Mouse (Mus musculus): ENCODE results near the gene Oosp3. TPM values are rescaled to one million over a fixed set of nuclear protein-coding genes. Genes with fewer than 3 reads are reported as not detected.

Gene Oosp3
- polyA plus RNA-seq (2012; fragmentation: generic; extraction: Trizol), result not detected
- long read RNA-seq, experiment 1, result 0 reads
- long read RNA-seq, experiment 2, result 0 reads

DNA sequence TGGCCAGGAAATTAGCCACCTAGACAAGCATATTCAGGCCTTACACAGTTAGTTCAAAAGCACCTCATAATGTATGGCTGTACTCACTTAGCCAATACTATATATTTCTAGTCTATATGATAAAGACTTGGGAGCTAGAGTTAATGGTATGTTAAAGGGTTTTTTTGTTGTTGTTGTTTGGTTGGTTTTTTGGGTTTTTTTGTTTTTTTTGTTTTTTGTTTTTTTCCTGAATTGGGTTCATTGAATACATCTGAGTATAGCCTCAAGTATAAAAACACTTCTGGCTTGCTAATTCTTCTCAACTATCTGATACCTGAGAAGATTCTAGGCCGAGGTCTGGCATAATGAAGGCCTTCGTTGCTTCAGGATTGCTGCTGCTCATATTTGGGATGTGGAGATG is at the start of gene Oosp3:
Gene Oosp3, plus strand, starts transcription at position 301 of the 400 bp plus-strand sequence.
- no peaks in the 10 kb centered on the region for H3K36me3 ChIP-seq (ENCODE audit: control insufficient read depth, insufficient read depth)
- H3K79me2 ChIP-seq (ENCODE audit: control insufficient read depth, insufficient read depth), result no peaks in the 10 kb centered on the region
- no peak within 1 kb of the TSS for H3K4me3 ChIP-seq (ENCODE audit: insufficient read depth, poor library complexity, severe bottlenecking)
- no peak for TF ChIP-seq USF1 (IDR thresholded peaks at IDR 0.05; ENCODE audit: low read depth)
- no peak for TF ChIP-seq MYOG (IDR thresholded peaks at IDR 0.05; ENCODE audit: control insufficient read depth, extremely low read depth, insufficient read length)
- TF ChIP-seq MAX (IDR thresholded peaks at IDR 0.05), result no peak
- no peak within 1 kb of the TSS for H3ac ChIP-seq (ENCODE audit: control insufficient read depth, insufficient read length, low read depth)
- H3K27me3 ChIP-seq (ENCODE audit: control insufficient read depth, insufficient read depth, insufficient read length), result no peaks in the 10 kb centered on the region
- H3K79me3 ChIP-seq (ENCODE audit: low read depth), result no peaks in the 10 kb centered on the region

DNA sequence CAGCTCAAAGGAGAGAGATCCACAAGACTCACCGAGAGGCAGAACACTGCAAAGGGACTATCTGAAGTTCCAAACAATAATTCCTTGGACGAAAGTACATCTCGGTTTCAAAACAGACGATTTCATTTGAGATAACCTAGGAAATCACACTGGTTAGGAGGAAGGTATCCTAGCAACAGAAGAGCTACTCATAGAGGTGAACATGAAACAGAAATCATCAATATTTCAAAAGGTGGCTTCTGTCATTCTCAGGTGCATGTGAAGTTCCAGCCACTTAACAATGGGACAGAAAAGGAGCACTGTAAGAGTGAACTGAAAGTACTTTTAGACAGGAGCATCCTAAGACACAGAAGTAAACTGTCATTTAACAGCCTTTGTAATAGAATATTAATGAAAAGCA is 47.3 kb upstream of the Oosp3 start:
- Histone ChIP-seq H3K4me3 (ENCODE audit: insufficient read depth, poor library complexity, severe bottlenecking) (no peak overlapping the region), H3K79me2 (ENCODE audit: control insufficient read depth, insufficient read depth) (no peaks in the 10 kb centered on the region), H3K27me3 (ENCODE audit: control insufficient read depth, insufficient read depth, insufficient read length) (no peaks in the 10 kb centered on the region), H3K79me3 (ENCODE audit: low read depth) (no peaks in the 10 kb centered on the region), H3ac (ENCODE audit: control insufficient read depth, insufficient read length, low read depth) (no peak overlapping the region), H3K36me3 (ENCODE audit: control insufficient read depth, insufficient read depth) (no peaks in the 10 kb centered on the region)
- no peak for TF ChIP-seq USF1 (IDR thresholded peaks at IDR 0.05; ENCODE audit: low read depth)
- TF ChIP-seq MAX (IDR thresholded peaks at IDR 0.05), result no peak
- TF ChIP-seq CTCF (IDR thresholded peaks at IDR 0.05; ENCODE audit: control insufficient read depth, insufficient read depth, insufficient read length), result no peak
- TF ChIP-seq MYOD1 (IDR thresholded peaks at IDR 0.05; ENCODE audit: control insufficient read depth, insufficient read length, low read depth), result no peak
- TF ChIP-seq MYOG (IDR thresholded peaks at IDR 0.05; ENCODE audit: control insufficient read depth, extremely low read depth, insufficient read length), result no peak
- no peak for TF ChIP-seq FOSL1 (IDR thresholded peaks at IDR 0.05; ENCODE audit: insufficient read depth, low read length, poor library complexity, severe bottlenecking)
- no peak for TF ChIP-seq CEBPB (IDR thresholded peaks at IDR 0.05; ENCODE audit: low read depth)

DNA sequence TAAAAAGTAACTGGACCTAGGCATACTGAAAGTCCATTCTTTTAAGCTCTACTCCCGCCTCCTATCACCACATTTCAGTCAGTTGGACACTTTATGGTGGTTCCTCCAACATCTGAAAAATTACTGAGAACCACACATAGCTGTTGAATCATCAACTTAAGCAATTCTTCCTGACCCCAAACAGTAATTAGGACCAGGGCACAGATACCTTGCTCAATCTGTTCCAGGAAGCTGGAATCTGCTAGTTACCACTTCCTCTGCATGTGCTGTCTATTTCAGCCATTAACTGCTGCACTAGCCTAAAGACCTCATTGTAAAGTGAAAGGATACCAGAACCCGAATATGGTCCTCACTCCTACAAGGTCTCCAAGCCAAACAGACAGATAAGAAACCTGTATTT is 37.7 kb upstream of the Oosp3 start:
- Histone ChIP-seq H3ac (ENCODE audit: control insufficient read depth, insufficient read length, low read depth) (no peak overlapping the region), H3K36me3 (ENCODE audit: control insufficient read depth, insufficient read depth) (no peaks in the 10 kb centered on the region), H3K4me3 (ENCODE audit: insufficient read depth, poor library complexity, severe bottlenecking) (no peak overlapping the region), H3K27me3 (ENCODE audit: control insufficient read depth, insufficient read depth, insufficient read length) (no peaks in the 10 kb centered on the region), H3K79me3 (ENCODE audit: low read depth) (no peaks in the 10 kb centered on the region), H3K79me2 (ENCODE audit: control insufficient read depth, insufficient read depth) (no peaks in the 10 kb centered on the region)
- TF ChIP-seq CTCF (IDR thresholded peaks at IDR 0.05; ENCODE audit: control insufficient read depth, insufficient read depth, insufficient read length) (no peak), USF1 (IDR thresholded peaks at IDR 0.05; ENCODE audit: low read depth) (no peak), FOSL1 (IDR thresholded peaks at IDR 0.05; ENCODE audit: insufficient read depth, low read length, poor library complexity, severe bottlenecking) (no peak), CEBPB (IDR thresholded peaks at IDR 0.05; ENCODE audit: low read depth) (no peak), MYOD1 (IDR thresholded peaks at IDR 0.05; ENCODE audit: control insufficient read depth, insufficient read length, low read depth) (no peak), MYOG (IDR thresholded peaks at IDR 0.05; ENCODE audit: control insufficient read depth, extremely low read depth, insufficient read length) (no peak), MAX (IDR thresholded peaks at IDR 0.05) (no peak)

DNA sequence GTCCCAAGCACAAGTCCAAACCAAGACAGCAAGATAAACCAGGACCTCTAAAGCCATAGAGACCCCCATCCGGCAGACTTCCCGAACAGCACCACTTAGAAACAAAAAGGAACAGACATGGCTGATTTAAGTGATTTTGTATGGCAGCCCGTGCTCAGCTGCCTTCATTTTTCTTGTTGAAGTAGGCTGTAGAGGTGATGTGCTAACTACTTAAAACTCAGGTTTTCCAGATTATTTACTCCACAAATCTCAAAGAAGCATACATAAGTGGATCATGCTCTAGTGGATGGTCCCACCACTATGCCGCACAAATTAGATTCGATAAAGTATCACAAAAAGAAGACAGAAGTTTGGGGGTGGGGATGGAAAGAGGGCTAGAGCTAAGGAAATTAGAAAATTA is 36.4 kb upstream of the Oosp3 start, which contains the start of gene Oosp2:
Gene Oosp2, minus strand, starts transcription at position 101 of the 400 bp plus-strand sequence.
- Histone ChIP-seq H3K4me3 (ENCODE audit: insufficient read depth, poor library complexity, severe bottlenecking) (no peak within 1 kb of the TSS), H3K27me3 (ENCODE audit: control insufficient read depth, insufficient read depth, insufficient read length) (no peaks in the 10 kb centered on the region)

DNA sequence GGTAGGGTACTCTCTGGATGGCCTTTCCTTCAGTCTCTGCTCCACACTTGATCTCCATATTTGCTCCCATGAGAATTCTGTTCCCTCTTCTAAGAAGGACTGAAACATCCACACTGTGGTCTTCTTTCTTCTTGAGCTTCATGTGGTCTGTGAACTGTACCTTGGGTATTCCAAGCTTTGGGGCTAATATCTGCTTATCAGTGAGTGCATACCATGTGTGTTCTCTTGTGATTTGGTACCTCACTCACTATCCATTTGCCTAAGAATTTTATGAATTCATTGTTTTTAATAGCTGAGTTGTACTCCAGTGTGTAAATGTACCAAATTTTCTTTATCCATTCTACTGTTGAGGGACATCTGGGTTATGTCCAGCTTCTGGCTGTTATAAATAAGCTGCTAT is 35.3 kb upstream of the Oosp3 start:
- Histone ChIP-seq H3K79me3 (ENCODE audit: low read depth) (no peaks in the 10 kb centered on the region), H3K27me3 (ENCODE audit: control insufficient read depth, insufficient read depth, insufficient read length) (no peaks in the 10 kb centered on the region), H3ac (ENCODE audit: control insufficient read depth, insufficient read length, low read depth) (no peak overlapping the region), H3K4me3 (ENCODE audit: insufficient read depth, poor library complexity, severe bottlenecking) (no peak overlapping the region), H3K36me3 (ENCODE audit: control insufficient read depth, insufficient read depth) (no peaks in the 10 kb centered on the region), H3K79me2 (ENCODE audit: control insufficient read depth, insufficient read depth) (no peaks in the 10 kb centered on the region)
- TF ChIP-seq MAX (IDR thresholded peaks at IDR 0.05) (no peak), MYOG (IDR thresholded peaks at IDR 0.05; ENCODE audit: control insufficient read depth, extremely low read depth, insufficient read length) (no peak), CEBPB (IDR thresholded peaks at IDR 0.05; ENCODE audit: low read depth) (no peak), FOSL1 (IDR thresholded peaks at IDR 0.05; ENCODE audit: insufficient read depth, low read length, poor library complexity, severe bottlenecking) (no peak), MYOD1 (IDR thresholded peaks at IDR 0.05; ENCODE audit: control insufficient read depth, insufficient read length, low read depth) (no peak), USF1 (IDR thresholded peaks at IDR 0.05; ENCODE audit: low read depth) (no peak), CTCF (IDR thresholded peaks at IDR 0.05; ENCODE audit: control insufficient read depth, insufficient read depth, insufficient read length) (no peak)

More for the DNA sequence above, 36.4 kb upstream of the Oosp3 start, which contains the start of gene Oosp2:
- Histone ChIP-seq H3K36me3 (ENCODE audit: control insufficient read depth, insufficient read depth) (no peaks in the 10 kb centered on the region), H3ac (ENCODE audit: control insufficient read depth, insufficient read length, low read depth) (no peak within 1 kb of the TSS), H3K79me3 (ENCODE audit: low read depth) (no peaks in the 10 kb centered on the region), H3K79me2 (ENCODE audit: control insufficient read depth, insufficient read depth) (no peaks in the 10 kb centered on the region)
- TF ChIP-seq FOSL1 (IDR thresholded peaks at IDR 0.05; ENCODE audit: insufficient read depth, low read length, poor library complexity, severe bottlenecking) (no peak), CTCF (IDR thresholded peaks at IDR 0.05; ENCODE audit: control insufficient read depth, insufficient read depth, insufficient read length) (no peak), USF1 (IDR thresholded peaks at IDR 0.05; ENCODE audit: low read depth) (no peak), MYOG (IDR thresholded peaks at IDR 0.05; ENCODE audit: control insufficient read depth, extremely low read depth, insufficient read length) (no peak), CEBPB (IDR thresholded peaks at IDR 0.05; ENCODE audit: low read depth) (no peak), MAX (IDR thresholded peaks at IDR 0.05) (no peak), MYOD1 (IDR thresholded peaks at IDR 0.05; ENCODE audit: control insufficient read depth, insufficient read length, low read depth) (no peak)

DNA sequence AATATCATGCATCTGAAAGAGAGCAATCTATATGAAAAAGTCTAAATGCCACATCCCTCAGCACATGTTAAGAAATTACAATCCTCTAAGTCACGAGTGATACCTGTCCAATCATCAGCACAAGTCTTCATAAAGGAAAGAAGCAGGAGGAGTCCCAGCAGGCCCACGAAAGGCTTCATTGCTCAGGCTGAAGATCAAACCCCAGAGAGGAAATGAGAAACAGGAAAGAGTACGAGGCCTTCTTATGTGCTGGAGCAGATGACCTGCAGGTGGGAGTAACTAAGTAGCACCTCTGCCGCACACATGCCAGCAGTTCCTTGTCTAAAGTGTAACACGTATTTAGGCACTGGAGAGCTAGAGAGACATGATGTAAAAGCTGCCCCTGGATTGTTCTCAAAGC is 6.0 kb upstream of the Oosp3 start, which contains the start of gene Oosp1:
Gene Oosp1, minus strand, starts transcription at position 312 of the 400 bp plus-strand sequence.
- Histone ChIP-seq H3K27me3 (ENCODE audit: control insufficient read depth, insufficient read depth, insufficient read length) (no peaks in the 10 kb centered on the region), H3K4me3 (ENCODE audit: insufficient read depth, poor library complexity, severe bottlenecking) (no peak within 1 kb of the TSS), H3ac (ENCODE audit: control insufficient read depth, insufficient read length, low read depth) (no peak within 1 kb of the TSS), H3K36me3 (ENCODE audit: control insufficient read depth, insufficient read depth) (no peaks in the 10 kb centered on the region), H3K79me2 (ENCODE audit: control insufficient read depth, insufficient read depth) (no peaks in the 10 kb centered on the region), H3K79me3 (ENCODE audit: low read depth) (no peaks in the 10 kb centered on the region)
- no peak for TF ChIP-seq MAX (IDR thresholded peaks at IDR 0.05)
- TF ChIP-seq USF1 (IDR thresholded peaks at IDR 0.05; ENCODE audit: low read depth), result no peak
- no peak for TF ChIP-seq FOSL1 (IDR thresholded peaks at IDR 0.05; ENCODE audit: insufficient read depth, low read length, poor library complexity, severe bottlenecking)
- TF ChIP-seq CEBPB (IDR thresholded peaks at IDR 0.05; ENCODE audit: low read depth), result no peak
- TF ChIP-seq MYOG (IDR thresholded peaks at IDR 0.05; ENCODE audit: control insufficient read depth, extremely low read depth, insufficient read length), result no peak
- TF ChIP-seq MYOD1 (IDR thresholded peaks at IDR 0.05; ENCODE audit: control insufficient read depth, insufficient read length, low read depth), result no peak
- TF ChIP-seq CTCF (IDR thresholded peaks at IDR 0.05; ENCODE audit: control insufficient read depth, insufficient read depth, insufficient read length), result no peak

Measured in C2C12 (cell line).